Mouse (Mus musculus) testis, adult 2 months (tissue): ENCODE measurements around the gene Foxj2.

Experiments
- CTCF ChIP-seq: fragments of 200-500 bp; IDR thresholded peaks from 2 replicates; pipeline ENCODE4 v1.5.1; 2012; ENCODE audit warnings: low read depth, mild to moderate bottlenecking, inconsistent platforms, low read length, moderate library complexity; ENCODE audit not compliant: control insufficient read depth, insufficient read depth, insufficient replicate concordance
- POLR2A ChIP-seq: fragments of 200-500 bp; IDR thresholded peaks from 2 replicates; pipeline ENCODE4 v1.6.1; 2012; ENCODE audit warnings: low read depth, mild to moderate bottlenecking, inconsistent platforms, low read length, moderate library complexity; ENCODE audit not compliant: control insufficient read depth

- TF ChIP-seq CTCF (peak; percentile 79; the same call in 1 of the 2 replicates), POLR2A (peak; percentile 97; the same call in 1 of the 2 replicates)
These were observed 54.4 kb downstream of the Foxj2 start, which contains the start of gene Necap1 for GRCm38 (mm10) chr6:122873871-122874719.
